Mouse (Mus musculus) ES-CJ7 (cell line): ENCODE data around the gene Shisal2a.
"Not testable (repeated sequence)": the region's sequence is repeated elsewhere in the genome, so short reads cannot be mapped to it uniquely, and the experiment has no call there.

ENCODE experiments used
- DNase-seq: peaks from one replicate; pipeline ENCODE4 v3.0.0; 2011; ENCODE audit warnings: low read depth, low spot score

Shisal2a gene

GRCm38 (mm10) chr4:108372166-108372565 lies 11.0 kb downstream of the Shisal2a start:
- DNase-seq: no peak

DNA sequence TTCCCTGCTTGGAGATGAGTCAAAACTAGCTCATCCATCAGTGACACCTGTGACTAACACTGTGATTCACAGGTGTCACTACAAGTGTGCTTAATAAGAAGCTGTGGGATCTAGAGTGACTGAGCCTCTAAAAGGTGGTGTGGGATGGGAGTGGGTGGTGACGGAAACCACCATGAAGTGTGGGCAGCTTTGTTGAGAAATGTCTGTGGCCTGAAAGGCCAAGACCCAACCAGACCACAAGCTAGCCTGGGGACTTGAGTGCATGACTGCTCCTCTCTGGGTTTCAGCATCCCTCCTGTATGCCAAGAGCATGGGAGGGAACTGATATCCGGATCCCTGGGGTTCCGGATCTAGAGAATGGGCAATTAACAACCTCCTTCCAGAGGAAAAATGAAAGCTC lies 11.7 kb downstream of the Shisal2a start:
- no peak for DNase-seq

- DNase-seq: no peak
Measured at GRCm38 (mm10) chr4:108370409-108370808, 12.7 kb downstream of the Shisal2a start.

DNA sequence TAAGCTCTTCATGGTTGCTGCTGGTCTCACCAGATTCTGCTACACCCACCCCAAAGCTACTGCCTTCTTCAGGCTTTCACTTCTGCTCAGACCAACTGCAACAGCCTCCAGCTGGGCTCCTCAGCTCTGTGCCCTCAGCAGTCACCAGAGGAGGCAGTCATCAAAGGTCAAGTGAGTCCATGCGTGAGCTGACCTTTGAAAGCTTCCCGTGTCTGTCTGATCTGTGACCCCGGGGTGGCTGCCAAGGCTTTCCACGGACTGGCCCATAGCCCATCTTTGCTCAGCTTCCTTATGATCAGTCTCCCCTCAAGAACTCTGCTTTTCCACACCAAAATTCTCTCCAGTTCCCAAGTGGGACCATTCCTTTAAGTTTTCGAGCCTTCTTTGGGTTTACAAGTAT lies 13.9 kb downstream of the Shisal2a start:
- DNase-seq: no peak

- no peak for DNase-seq
Measured at GRCm38 (mm10) chr4:108364111-108364476, 19.1 kb downstream of the Shisal2a start.

- peak; percentile 50 for DNase-seq
Measured at GRCm38 (mm10) chr4:108363355-108364110, 19.6 kb downstream of the Shisal2a start.

- DNase-seq: peak; percentile 64
Measured at GRCm38 (mm10) chr4:108362321-108363261, 20.6 kb downstream of the Shisal2a start.

DNA sequence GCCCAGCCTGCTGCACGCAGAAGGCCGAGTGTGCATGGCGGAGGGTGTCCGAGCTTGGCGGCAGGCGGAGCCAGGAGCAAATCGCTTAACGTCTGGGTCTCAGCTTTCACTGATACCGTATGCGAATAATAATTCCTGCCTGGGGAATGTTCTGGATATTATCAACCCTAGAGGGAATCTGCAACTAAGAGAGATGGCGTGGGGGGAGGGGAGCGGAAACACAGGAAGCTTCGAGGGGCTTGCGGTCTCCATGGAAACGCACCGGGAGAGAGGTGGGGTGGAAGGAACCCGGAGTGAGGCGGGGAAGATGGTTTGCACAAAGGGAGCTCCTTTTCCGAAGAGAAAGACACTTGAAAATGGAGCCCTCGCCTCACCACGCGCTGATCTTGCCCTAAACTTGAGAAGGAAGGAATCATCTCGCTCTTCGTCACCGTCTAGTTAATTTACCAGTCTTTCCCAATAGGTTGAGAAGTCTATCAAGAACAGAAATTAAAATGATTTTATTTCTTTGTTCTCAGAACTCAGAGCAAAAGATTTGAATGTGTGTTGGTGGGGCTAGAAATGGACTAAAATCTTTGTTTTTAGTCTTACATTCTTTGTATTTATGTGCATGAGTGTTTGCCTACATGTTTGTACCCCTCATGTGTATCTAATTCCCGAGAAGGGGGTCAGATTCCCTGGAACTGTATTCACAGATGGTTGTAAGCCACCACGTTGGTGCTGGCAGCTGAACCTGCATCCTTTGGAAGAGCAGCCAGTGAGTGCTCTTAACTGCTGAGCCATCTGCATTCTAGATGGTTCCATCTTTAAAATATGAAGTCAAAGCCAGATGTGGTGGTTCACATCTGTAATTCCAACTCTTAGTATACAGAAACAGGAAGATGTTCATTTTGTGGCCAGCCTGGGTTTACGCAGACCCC lies 22.8 kb downstream of the Shisal2a start:
- peak; percentile 78 for DNase-seq

DNA sequence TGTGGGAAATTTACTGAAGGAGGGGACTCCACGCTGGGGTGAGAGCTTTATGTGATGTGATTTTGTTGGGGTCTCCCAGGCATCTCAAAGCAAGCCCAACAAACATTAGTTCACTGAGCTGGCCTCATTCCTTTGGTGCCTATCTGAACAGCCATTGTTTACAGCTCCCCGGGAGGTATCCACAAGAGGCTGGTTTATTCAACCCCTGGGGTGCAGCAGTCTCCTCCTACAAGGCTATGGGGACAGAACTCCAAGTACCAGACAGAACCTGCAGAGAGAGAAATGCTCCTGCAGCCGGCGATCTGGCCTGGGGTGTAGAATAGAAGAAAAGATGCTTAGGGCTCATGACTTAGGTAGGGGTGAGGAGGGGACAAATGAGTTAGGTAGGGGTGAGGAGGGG lies 24.7 kb downstream of the Shisal2a start:
- DNase-seq: peak; percentile 53

GRCm38 (mm10) chr4:108357458-108357857 lies 25.7 kb downstream of the Shisal2a start:
- DNase-seq: no peak

- not testable (repeated sequence) for DNase-seq
Measured at GRCm38 (mm10) chr4:108353591-108353990, 29.6 kb downstream of the Shisal2a start.

DNA sequence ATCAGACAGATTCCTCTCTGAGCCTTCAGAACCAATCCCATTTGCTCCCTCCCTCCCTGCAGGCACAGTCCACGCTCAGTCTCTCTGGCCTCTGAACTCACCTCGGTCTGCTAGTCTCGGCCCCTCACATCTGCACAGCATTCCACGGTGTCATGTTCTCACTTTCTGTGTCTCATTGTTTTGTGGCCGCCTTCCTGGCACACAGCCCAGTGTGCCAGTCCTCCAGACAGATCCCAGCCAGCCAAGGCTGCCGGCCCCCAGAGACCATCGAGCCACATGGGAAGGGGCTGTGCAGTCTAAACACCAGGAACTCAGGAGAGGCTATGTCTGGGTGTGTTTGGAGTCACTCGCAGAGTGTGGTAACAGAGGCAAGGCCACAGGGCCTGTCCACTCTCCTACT lies 32.3 kb downstream of the Shisal2a start:
- DNase-seq: no peak

- no peak for DNase-seq
Measured at GRCm38 (mm10) chr4:108349836-108350547, 33.2 kb downstream of the Shisal2a start.

GRCm38 (mm10) chr4:108349064-108349463 lies 34.1 kb downstream of the Shisal2a start:
- no peak for DNase-seq

DNA sequence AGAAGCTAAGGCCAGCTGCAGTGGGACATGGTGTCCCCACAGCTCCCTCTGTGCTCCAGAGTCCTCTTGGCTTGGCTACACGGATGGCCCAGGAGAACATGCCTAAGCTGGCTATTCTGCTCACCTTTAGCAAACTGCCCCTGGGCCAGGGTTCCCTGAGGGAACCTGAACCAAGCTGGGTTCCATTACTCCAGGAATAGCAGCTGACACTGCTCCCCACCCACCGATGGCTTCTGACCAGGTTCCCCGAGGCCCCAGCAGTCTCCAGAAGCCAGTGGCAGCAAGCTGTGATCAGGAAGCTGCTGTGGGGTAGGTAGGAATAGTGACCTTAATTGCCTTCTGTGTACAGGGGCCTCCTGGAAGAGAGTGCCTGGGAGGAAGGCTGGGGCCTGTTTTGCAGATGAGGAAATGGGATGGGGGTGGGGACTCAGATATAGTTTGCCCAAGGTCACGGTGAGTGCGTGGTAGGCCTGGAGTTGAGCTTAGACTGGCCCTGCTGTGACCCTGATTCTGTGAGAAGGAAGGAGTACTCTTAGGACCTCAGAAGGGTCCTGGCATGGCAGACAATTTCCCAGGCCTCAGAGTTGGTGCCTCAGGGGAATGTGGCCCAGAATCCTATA lies 34.8 kb downstream of the Shisal2a start:
- DNase-seq: no peak

- no peak for DNase-seq
Measured at GRCm38 (mm10) chr4:108347111-108347510, 36.0 kb downstream of the Shisal2a start.

DNA sequence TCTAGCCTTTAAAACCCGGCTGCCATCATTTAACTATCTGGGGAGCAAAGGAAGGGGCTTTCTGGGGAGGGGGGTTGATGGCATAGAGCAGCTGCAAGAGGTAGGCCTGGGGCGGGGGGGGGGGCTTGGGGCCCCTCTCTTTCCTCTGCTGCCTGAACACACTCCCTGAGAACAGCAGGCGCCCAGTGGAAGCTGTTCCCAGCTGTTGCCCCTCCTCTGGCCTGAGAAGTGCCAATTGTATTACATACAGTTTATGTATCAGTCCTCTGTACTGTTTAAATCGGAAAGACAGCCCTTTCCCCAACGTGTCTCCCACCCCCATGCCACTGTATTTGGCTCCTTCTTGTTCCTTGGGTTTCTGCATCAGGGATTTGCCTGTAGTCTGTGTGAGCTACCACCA lies 37.3 kb downstream of the Shisal2a start:
- no peak for DNase-seq

- DNase-seq: no peak
Measured at GRCm38 (mm10) chr4:108344631-108345083, 38.5 kb downstream of the Shisal2a start.

DNA sequence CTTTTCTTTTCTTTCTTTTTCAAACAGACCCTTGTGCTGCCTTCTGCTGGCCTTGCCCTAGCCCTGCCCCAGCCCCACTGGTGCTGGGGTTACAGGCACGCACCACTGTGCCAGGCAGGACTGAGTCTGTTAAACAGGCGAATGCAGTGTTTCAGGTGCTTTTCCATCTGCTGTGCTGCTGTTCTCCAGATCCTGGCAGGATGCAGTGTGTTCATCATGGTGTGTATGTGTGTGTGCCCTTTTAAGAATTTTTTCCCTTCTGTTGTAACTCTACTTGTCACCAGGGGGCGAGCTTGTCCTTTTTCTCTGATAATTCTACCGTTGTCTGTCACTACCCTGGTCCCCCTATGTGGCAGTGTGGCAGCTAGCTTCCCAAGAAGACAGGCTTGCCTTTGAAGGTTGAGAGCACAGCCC lies 43.9 kb downstream of the Shisal2a start:
- peak; percentile 81 for DNase-seq

GRCm38 (mm10) chr4:108338811-108339210 lies 44.3 kb downstream of the Shisal2a start:
- peak; percentile 32 for DNase-seq
